Mouse (Mus musculus): Measurements from ENCODE around the gene Grb2. TPM values are rescaled to one million over a fixed set of nuclear protein-coding genes. Genes with fewer than 3 reads are reported as not detected.

The Grb2 gene
- polyA plus RNA-seq, 1 experiment from 2014 or later, result 113 TPM

- WGBS, result 89% methylated on average over 9 of the region's 9 CpGs
- no peaks in the 10 kb centered on the region for H3K9me3 ChIP-seq (ENCODE audit: control insufficient read depth, low read length)
- no peak for DNase-seq
- H3K4me3 ChIP-seq (replicated peaks; ENCODE audit: low read depth, low read length), result no peak overlapping the region
- H3K36me3 ChIP-seq (ENCODE audit: control insufficient read depth, insufficient read depth, low read length), result no peaks in the 10 kb centered on the region
- no peaks in the 10 kb centered on the region for H3K4me1 ChIP-seq (ENCODE audit: control insufficient read depth, insufficient read depth, low read length)
- no peaks in the 10 kb centered on the region for H3K27me3 ChIP-seq (ENCODE audit: control insufficient read depth, insufficient read depth, low read length)
- ATAC-seq (ENCODE audit: low FRiP score, low TSS enrichment), result no peak
- no peak overlapping the region for H3K9ac ChIP-seq (replicated peaks; ENCODE audit: low read length)
- H3K4me2 ChIP-seq (ENCODE audit: low read length), result no peak overlapping the region
- H3K27ac ChIP-seq (replicated peaks; ENCODE audit: low read depth, low read length), result no peak overlapping the region
Measured at GRCm38 (mm10) chr11:115742926-115743325, 34.5 kb upstream of the Grb2 start.

DNA sequence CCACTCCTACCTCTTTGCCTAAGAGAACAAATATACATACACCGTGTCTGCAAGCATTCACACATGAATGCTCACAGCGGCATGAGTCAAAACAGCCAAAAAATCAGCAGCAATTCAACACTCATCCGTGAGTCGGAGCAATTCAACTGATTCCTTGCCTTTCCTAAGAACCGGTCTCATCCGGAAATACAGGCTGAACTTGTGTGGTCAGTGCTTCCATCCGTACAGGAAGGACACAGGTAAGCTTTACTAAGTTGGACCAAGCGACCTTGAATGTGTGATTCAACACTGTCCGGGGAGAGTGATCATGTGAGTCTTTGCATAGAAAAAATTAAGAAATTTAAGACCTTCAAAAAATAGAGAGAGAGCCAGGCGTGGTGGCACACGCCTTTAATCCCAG is 32.7 kb upstream of the Grb2 start:
- Histone ChIP-seq H3K4me1 (ENCODE audit: control insufficient read depth, insufficient read depth, low read length) (no peaks in the 10 kb centered on the region), H3K4me2 (ENCODE audit: low read length) (no peak overlapping the region), H3K9me3 (ENCODE audit: control insufficient read depth, low read length) (no peaks in the 10 kb centered on the region), H3K4me3 (replicated peaks; ENCODE audit: low read depth, low read length) (no peak overlapping the region), H3K36me3 (ENCODE audit: control insufficient read depth, insufficient read depth, low read length) (no peaks in the 10 kb centered on the region), H3K27ac (replicated peaks; ENCODE audit: low read depth, low read length) (no peak overlapping the region), H3K27me3 (ENCODE audit: control insufficient read depth, insufficient read depth, low read length) (no peaks in the 10 kb centered on the region), H3K9ac (replicated peaks; ENCODE audit: low read length) (no peak overlapping the region)
- ATAC-seq (ENCODE audit: low FRiP score, low TSS enrichment) (no peak), DNase-seq (no peak)
- WGBS, result 89% methylated on average over 11 of the region's 11 CpGs

DNA sequence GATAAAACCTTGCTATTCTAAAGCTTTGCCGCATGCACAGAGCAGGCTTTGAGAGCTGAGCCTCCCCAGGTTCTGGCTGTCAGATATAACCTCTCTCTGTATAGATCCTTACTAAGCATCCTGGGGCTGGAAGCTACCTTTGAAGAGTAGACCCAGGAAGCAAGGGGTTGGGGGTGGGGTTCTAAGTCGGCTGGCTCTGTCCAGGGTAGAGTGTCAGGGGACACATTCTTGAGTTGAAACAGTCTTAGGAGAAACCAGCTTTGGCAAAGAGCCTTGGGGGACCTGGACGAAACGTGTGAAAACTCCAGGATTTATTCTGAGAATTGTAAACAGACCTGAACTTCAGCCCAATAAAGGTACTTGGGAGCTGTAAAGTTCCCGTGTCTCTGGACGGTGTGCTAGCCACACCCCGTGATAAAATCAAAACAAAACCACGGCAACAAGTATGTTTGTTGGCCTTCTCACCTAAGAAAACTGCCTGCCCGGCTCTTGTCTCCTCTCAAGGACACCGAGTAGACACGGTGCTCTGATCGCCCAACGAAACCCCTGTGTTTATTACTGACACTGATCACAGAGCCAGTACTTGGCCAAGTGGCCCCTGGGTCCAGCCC is 30.0 kb upstream of the Grb2 start:
- Histone ChIP-seq H3K4me3 (replicated peaks; ENCODE audit: low read depth, low read length) (no peak overlapping the region), H3K27ac (replicated peaks; ENCODE audit: low read depth, low read length) (no peak overlapping the region; the same call in 1 of the 2 replicates)
- no peak for DNase-seq

GRCm38 (mm10) chr11:115737608-115738208 is 29.3 kb upstream of the Grb2 start:
- 0 out of 2 replicates have a peak overlapping the region, but pooled peaks have one; percentile 28 for H3K27ac ChIP-seq (replicated peaks; ENCODE audit: low read depth, low read length)
- no peaks in the 10 kb centered on the region for H3K4me1 ChIP-seq (ENCODE audit: control insufficient read depth, insufficient read depth, low read length)
- H3K9me3 ChIP-seq (ENCODE audit: control insufficient read depth, low read length), result no peaks in the 10 kb centered on the region
- H3K27me3 ChIP-seq (ENCODE audit: control insufficient read depth, insufficient read depth, low read length), result no peaks in the 10 kb centered on the region
- H3K4me3 ChIP-seq (replicated peaks; ENCODE audit: low read depth, low read length), result no peak overlapping the region
- ATAC-seq (ENCODE audit: low FRiP score, low TSS enrichment) (no peak), DNase-seq (peak; percentile 52)
- WGBS, result 16% methylated on average over 10 of the region's 10 CpGs
- no peak overlapping the region for H3K9ac ChIP-seq (replicated peaks; ENCODE audit: low read length)
- H3K4me2 ChIP-seq (ENCODE audit: low read length), result no peak overlapping the region
- no peaks in the 10 kb centered on the region for H3K36me3 ChIP-seq (ENCODE audit: control insufficient read depth, insufficient read depth, low read length)

More for the DNA sequence above, 30.0 kb upstream of the Grb2 start:
- 43% methylated on average over 13 of the region's 13 CpGs for WGBS
- H3K4me1 ChIP-seq (ENCODE audit: control insufficient read depth, insufficient read depth, low read length), result no peaks in the 10 kb centered on the region
- no peak overlapping the region for H3K4me2 ChIP-seq (ENCODE audit: low read length)
- no peaks in the 10 kb centered on the region for H3K27me3 ChIP-seq (ENCODE audit: control insufficient read depth, insufficient read depth, low read length)
- H3K36me3 ChIP-seq (ENCODE audit: control insufficient read depth, insufficient read depth, low read length), result no peaks in the 10 kb centered on the region
- no peaks in the 10 kb centered on the region for H3K9me3 ChIP-seq (ENCODE audit: control insufficient read depth, low read length)
- ATAC-seq (ENCODE audit: low FRiP score, low TSS enrichment), result no peak
- no peak overlapping the region for H3K9ac ChIP-seq (replicated peaks; ENCODE audit: low read length)

DNA sequence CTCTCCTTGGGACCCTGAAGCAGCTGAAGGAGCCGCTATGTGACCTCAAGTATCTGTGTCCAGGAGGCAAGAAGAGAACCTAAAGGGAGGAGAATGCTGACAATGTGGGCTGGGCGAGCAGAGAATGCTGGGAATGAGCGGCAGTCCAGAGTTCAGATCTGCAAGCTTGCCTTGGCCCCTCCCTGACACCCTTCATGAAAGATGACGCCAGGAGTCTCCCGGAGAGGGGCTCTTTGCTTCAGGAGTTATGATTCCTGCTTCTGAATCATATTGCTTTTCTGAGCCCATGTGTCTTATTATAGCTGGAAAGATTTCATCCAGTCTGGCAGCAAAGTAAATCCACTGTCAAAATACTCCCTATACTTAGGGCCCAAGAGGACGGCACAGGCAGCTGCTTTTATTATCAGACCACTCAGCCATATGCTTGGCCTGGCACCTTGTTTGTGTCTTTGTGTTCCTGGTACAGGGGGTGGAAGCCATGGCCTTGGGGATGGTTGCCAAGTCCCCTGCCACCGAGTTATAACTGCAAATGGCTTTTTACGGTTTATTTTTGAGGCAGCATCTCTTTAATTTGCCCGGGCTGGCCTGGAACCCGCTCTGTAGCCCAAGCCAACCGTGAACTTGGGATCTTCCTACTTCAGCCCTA is 25.8 kb upstream of the Grb2 start:
- Histone ChIP-seq H3K4me3 (replicated peaks; ENCODE audit: low read depth, low read length) (no peak overlapping the region), H3K9ac (replicated peaks; ENCODE audit: low read length) (no peak overlapping the region; the same call in 1 of the 2 replicates), H3K27ac (replicated peaks; ENCODE audit: low read depth, low read length) (peak overlapping the region; percentile 54; the same call in 1 of the 2 replicates), H3K4me1 (ENCODE audit: control insufficient read depth, insufficient read depth, low read length) (no peaks in the 10 kb centered on the region), H3K9me3 (ENCODE audit: control insufficient read depth, low read length) (no peaks in the 10 kb centered on the region), H3K27me3 (ENCODE audit: control insufficient read depth, insufficient read depth, low read length) (no peaks in the 10 kb centered on the region), H3K36me3 (ENCODE audit: control insufficient read depth, insufficient read depth, low read length) (no peaks in the 10 kb centered on the region), H3K4me2 (ENCODE audit: low read length) (no peak overlapping the region)
- WGBS, result 57% methylated on average over 11 of the region's 11 CpGs
- no peak for ATAC-seq (ENCODE audit: low FRiP score, low TSS enrichment)
- peak; percentile 13 for DNase-seq

DNA sequence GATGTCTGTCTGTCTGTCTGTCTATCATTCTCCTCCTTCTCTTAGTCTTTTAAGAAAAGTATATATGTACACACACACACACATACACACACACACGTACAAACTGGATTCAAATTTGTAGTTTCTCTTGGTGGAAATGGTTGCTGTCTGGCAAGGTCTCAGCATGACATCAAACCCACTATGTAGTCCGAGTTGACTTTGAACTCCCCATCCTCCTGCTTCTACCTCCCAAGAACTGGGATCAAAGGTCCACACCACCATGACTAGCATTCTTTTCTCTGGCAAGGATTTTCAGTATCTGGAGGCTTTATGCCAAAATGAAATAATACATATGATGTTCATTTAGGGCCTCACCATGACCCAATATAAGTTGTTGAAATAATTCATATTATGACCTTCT is 14.8 kb upstream of the Grb2 start:
- H3K4me3 ChIP-seq (replicated peaks; ENCODE audit: low read depth, low read length), result no peak overlapping the region
- H3K27ac ChIP-seq (replicated peaks; ENCODE audit: low read depth, low read length), result no peak overlapping the region
- H3K4me2 ChIP-seq (ENCODE audit: low read length), result no peak overlapping the region
- no peak overlapping the region for H3K9ac ChIP-seq (replicated peaks; ENCODE audit: low read length)
- H3K27me3 ChIP-seq (ENCODE audit: control insufficient read depth, insufficient read depth, low read length), result no peaks in the 10 kb centered on the region
- ATAC-seq (ENCODE audit: low FRiP score, low TSS enrichment) (no peak), DNase-seq (no peak)
- 76% methylated on average over 2 of the region's 2 CpGs for WGBS
- H3K36me3 ChIP-seq (ENCODE audit: control insufficient read depth, insufficient read depth, low read length), result no peaks in the 10 kb centered on the region
- H3K9me3 ChIP-seq (ENCODE audit: control insufficient read depth, low read length), result no peaks in the 10 kb centered on the region
- H3K4me1 ChIP-seq (ENCODE audit: control insufficient read depth, insufficient read depth, low read length), result no peaks in the 10 kb centered on the region

- ATAC-seq (ENCODE audit: low FRiP score, low TSS enrichment), result no peak
- Histone ChIP-seq H3K9me3 (ENCODE audit: control insufficient read depth, low read length) (no peaks in the 10 kb centered on the region), H3K4me3 (replicated peaks; ENCODE audit: low read depth, low read length) (no peak overlapping the region), H3K27ac (replicated peaks; ENCODE audit: low read depth, low read length) (no peak overlapping the region), H3K9ac (replicated peaks; ENCODE audit: low read length) (no peak overlapping the region), H3K4me2 (ENCODE audit: low read length) (no peak overlapping the region), H3K4me1 (ENCODE audit: control insufficient read depth, insufficient read depth, low read length) (no peaks in the 10 kb centered on the region), H3K27me3 (ENCODE audit: control insufficient read depth, insufficient read depth, low read length) (no peaks in the 10 kb centered on the region), H3K36me3 (ENCODE audit: control insufficient read depth, insufficient read depth, low read length) (no peaks in the 10 kb centered on the region)
- WGBS, result 20% methylated on average over 14 of the region's 14 CpGs
- peak; percentile 86 for DNase-seq
Measured at GRCm38 (mm10) chr11:115722638-115723037, 14.2 kb upstream of the Grb2 start.

GRCm38 (mm10) chr11:115717660-115718390 is 9.4 kb upstream of the Grb2 start:
- H3K27ac ChIP-seq (replicated peaks; ENCODE audit: low read depth, low read length), result no peak overlapping the region
- H3K4me1 ChIP-seq (ENCODE audit: control insufficient read depth, insufficient read depth, low read length), result no peaks in the 10 kb centered on the region
- H3K27me3 ChIP-seq (ENCODE audit: control insufficient read depth, insufficient read depth, low read length), result no peaks in the 10 kb centered on the region
- H3K9me3 ChIP-seq (ENCODE audit: control insufficient read depth, low read length), result no peaks in the 10 kb centered on the region
- no peak overlapping the region for H3K9ac ChIP-seq (replicated peaks; ENCODE audit: low read length)
- DNase-seq, result no peak
- 59% methylated on average over 8 of the region's 8 CpGs for WGBS
- no peak overlapping the region for H3K4me3 ChIP-seq (replicated peaks; ENCODE audit: low read depth, low read length)
- ATAC-seq (ENCODE audit: low FRiP score, low TSS enrichment), result no peak
- H3K4me2 ChIP-seq (ENCODE audit: low read length), result no peak overlapping the region
- H3K36me3 ChIP-seq (ENCODE audit: control insufficient read depth, insufficient read depth, low read length), result no peaks in the 10 kb centered on the region
